Mouse (Mus musculus) E14TG2a.4 (cell line): ENCODE results near the gene Zbtb9.

Experiments used
- CTCF ChIP-seq: conservative IDR thresholded peaks from 2 replicates; pipeline ENCODE4 v1.5.1; 2014; ENCODE audit warnings: low read length
- NANOG ChIP-seq: IDR thresholded peaks from 2 replicates; pipeline ENCODE4 v1.6.1; 2014; ENCODE audit warnings: borderline replicate concordance, low read length, mixed read lengths
- POU5F1 ChIP-seq: IDR thresholded peaks from 2 replicates; pipeline ENCODE4 v1.6.1; 2014; ENCODE audit warnings: low read length, borderline replicate concordance

DNA sequence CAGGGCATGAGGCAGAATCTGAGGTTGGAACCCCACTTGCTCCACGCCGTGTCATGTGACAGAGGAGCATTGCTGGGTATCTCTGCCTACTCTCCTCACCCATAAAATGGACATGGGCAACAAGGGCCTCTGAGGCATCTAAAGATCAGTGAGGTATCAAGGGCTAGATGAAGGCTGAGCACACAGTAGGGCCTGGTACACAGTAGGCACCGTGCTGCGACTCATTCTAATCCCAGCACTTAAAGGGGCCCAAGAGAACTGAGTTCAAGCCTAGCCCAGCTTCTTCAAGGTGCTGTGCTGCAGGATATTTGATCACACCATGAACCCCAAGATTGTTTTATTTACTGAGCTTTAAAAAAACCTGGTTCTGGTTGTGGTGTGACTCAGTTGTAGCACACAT lies 57.9 kb downstream of the Zbtb9 start:
- TF ChIP-seq CTCF, result no peak
- TF ChIP-seq NANOG, result no peak
- TF ChIP-seq POU5F1, result no peak
